Mouse (Mus musculus) frontal cortex, adult 2 months (tissue): Measurements from ENCODE around the gene Slc25a28. TPM values are rescaled to one million over a fixed set of nuclear protein-coding genes. Genes with fewer than 3 reads are reported as not detected.

Experiments
- DNase-seq, 2 experiments: peaks; one replicate each; pipeline ENCODE4 v3.0.0; 2022; ENCODE audit warnings: low spot score in 1 of 2; ENCODE audit errors: extremely low spot score in 1 of 2
- polyA plus RNA-seq: library from polyadenylated mRNA; depleted of rRNA; stranded (reverse); fragments of >200 nt; gene quantifications from 2 replicates; pipeline ENCODE4 v1.2.3, GENCODE M21; 2012

Gene Slc25a28
- polyA plus RNA-seq, 1 experiment: 101 TPM

DNA sequence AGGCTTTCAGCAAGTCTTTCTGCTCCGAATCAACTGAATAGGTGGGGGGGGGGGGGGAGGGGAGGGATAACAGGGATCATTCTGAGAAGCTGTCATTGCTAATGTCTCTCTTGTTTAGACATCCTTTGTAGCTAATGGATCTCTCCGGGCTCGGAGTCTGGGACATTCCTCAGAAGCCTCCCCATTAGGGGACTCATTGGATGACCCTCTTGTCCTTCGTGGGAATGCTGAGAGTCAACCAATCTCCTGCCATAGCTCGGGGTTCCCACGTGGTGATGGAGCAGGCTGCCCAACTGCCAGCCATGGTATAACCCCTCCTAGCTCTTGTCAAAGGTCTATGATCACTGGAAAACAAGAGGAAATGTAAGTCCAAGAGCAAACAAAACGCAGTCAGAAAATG lies 27.8 kb downstream of the Slc25a28 start:
- DNase-seq: no peak

GRCm38 (mm10) chr19:43645508-43645907 lies 29.2 kb downstream of the Slc25a28 start:
- DNase-seq: no peak

- no peak for DNase-seq
Observed at GRCm38 (mm10) chr19:43642843-43643242, 31.8 kb downstream of the Slc25a28 start.

GRCm38 (mm10) chr19:43641833-43642232 lies 32.8 kb downstream of the Slc25a28 start:
- no peak for DNase-seq

DNA sequence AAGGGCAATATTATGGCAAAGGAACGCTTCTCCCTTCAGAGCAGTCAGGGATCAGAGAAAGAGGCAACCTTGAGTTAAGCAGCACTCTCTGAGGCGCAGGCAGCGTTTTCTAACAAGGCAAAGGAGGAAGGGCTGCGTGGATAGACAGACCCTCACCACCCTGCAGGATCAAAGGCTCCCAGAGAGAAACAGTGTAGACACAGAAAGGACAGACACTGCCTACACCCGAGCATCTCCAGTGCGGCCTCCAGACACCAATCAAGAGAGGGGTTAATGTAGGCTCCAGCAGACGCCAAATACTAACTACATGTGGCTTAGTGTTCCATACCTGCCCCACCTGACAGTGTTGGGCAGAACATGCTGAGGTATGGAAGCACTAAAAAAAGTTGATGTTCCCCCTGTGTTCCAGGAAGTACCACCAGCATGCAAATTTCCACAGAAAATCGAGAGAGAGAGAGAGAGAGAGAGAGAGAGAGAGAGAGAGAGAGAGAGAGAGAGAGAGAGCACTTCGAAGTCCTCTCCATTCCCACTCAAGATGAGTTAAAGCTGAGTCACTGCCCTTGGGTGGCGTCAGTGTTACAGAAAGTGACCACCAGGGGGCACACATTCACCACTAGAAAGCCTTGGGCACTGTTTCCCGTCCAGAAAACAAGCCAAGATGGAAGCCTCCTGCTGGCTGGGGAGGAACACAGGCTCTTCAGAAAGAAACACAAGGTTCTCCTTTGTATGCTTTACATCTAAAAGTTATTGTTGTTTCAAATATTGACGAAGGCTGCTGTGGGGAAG lies 44.0 kb downstream of the Slc25a28 start:
- DNase-seq: peak; percentile 20 to 89

GRCm38 (mm10) chr19:43629088-43629487 lies 45.6 kb downstream of the Slc25a28 start:
- no peak for DNase-seq

GRCm38 (mm10) chr19:43627345-43627744 lies 47.3 kb downstream of the Slc25a28 start:
- DNase-seq: no peak

- DNase-seq: no peak
Observed at GRCm38 (mm10) chr19:43626160-43626559, 48.5 kb downstream of the Slc25a28 start.

DNA sequence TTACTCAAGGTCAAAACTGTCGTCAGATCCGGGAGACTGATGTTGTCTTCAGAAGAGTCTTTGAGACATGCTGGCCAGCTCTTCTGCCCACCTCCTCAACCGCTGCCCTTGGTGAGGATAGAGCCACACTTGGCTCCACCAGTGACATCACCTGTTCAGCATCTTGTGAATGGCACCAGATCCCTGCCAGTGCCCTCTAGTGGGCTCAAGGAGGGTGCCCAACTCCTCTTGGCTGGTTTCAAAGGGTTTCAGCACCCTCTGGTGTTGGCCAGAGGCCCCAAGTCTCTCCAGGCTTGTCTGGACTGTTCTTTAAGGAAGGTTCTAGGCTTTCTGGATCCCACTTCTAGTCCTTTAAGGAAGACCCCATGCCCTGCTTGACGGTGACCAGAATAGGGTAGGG lies 50.8 kb downstream of the Slc25a28 start:
- DNase-seq: peak; percentile 11 to 65

DNA sequence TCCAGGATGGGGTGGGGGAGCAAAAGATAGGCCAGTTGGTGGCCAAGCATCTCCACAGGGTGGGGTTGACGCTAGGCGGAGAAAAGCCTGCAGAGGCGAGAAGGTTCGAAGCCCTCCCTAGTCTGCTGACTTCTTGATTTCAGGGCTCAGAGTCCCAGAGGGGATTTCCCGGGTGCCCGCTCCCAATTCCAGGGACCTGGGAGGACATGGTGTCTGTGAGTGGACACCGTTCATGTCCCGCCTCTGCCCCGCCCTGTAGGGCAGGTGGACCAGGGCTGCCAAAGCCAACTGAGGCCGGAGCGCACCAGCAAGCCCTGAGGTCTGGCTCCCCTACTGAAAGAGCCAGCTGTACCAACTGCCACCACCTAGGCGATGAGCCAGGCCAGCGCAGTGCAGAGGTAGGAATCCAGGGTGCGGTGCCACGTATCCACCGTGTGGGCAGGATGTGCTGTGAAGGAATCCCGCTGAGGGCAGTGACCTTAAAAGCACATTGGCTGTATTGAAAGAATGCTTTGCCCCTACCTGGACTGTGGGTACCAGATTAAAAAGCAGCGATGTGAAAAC lies 54.7 kb downstream of the Slc25a28 start:
- no peak for DNase-seq

- DNase-seq: no peak
Observed at GRCm38 (mm10) chr19:43618505-43619030, 56.1 kb downstream of the Slc25a28 start.

- DNase-seq: no peak
Observed at GRCm38 (mm10) chr19:43617761-43618349, 56.8 kb downstream of the Slc25a28 start.

DNA sequence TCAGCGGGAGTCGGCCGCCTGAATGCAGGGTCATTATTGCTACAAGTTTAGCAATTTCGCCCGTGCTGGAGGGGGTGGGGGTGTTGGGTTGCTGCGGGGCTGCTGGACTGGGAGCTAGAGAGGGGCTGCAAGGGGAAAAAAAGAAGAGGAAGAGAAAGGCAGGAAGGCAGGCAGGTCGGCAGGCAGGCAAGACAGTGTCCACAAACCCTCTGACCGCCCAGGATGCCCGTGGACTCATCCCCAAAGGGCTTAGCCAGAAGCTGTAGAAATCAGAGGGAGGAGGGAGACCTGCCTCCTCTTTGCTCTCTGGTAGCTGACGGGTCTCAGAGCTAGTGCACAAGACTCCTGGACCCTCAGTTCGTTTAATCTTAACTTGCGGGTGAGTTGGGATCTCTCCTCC lies 57.8 kb downstream of the Slc25a28 start:
- DNase-seq: no peak

GRCm38 (mm10) chr19:43616415-43616861 lies 58.2 kb downstream of the Slc25a28 start:
- DNase-seq: no peak

DNA sequence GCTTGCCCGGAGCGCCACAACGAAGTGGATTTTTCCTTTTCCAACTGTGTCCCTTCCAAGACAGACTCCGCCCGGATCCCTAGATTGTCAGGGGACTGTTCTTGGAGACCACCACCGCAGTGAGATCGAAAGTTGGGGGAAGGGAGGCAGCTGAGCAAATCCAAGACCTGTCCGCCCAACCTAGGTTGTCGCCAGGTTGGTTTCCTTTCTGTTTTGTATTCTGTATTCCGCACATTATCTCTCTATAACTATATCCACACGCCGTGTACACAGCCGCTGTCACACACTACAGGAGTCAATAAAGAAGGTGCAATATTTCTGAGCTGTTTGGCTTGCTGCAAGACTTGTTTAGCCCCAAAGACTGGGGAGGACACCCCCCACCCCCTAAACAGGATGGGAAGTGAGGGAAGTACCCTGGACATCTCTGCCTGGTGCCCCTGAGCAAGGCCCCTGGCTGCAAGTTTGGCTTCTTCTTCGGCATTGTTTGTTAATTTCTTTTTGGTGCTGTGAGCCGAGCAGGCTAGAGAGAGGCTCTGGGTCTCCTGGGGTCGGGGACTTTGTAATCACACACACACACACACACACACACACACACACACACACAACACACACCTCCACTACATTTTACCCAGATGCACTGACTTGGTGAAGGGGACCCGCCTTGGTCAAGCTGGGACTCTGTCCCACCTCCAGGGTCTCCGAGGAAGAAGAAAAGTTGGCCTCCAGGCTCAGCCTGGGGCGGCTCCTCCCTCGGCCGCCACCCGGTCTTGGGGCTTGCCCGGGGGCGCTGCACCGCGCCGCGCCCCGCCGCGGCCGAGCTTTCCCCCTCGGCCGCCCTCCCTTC lies 58.9 kb downstream of the Slc25a28 start:
- no peak for DNase-seq

DNA sequence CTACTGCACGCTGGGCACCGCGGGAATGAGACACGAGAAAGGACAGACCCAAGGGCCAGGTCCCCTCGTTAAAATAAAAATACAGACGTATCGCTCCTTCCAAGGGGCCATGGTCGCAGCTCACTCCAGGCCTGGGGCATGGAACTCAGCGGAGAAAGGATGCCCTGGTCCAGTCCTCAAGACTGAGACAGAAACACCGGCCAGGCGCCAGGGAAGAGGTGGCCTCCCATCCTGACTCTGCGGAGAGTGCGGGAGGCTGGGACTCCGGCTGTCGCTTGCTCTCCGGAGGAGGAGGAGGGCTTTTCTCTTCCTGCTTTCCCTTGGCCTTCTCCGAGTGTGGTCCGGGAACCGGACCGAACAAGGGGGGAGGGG lies 59.6 kb downstream of the Slc25a28 start:
- no peak for DNase-seq

DNA sequence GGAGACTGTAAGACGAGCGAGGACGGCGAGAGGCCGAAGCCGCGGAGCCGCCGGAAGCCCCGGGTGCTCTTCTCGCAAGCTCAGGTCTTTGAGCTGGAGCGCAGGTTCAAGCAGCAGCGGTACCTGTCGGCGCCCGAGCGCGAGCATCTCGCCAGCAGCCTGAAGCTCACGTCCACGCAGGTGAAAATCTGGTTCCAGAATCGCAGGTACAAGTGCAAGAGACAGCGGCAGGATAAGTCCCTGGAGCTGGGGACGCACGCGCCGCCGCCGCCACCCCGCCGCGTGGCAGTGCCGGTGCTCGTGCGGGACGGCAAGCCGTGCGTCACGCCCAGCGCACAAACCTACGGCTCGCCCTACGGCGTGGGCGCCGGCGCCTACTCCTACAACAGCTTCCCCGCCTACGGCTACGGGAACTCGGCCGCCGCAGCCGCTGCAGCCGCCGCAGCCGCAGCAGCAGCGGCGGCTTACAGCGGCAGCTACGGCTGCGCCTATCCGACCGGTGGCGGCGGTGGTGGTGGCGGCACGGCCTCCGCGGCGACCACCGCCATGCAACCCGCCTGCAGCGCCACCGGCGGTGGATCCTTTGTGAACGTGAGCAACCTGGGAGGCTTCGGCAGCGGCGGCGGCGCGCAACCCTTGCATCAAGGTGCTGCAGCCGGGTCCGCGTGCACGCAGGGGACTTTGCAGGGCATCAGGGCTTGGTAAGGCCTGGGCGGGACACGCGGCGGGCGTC lies 60.2 kb downstream of the Slc25a28 start:
- DNase-seq: no peak
